Mouse (Mus musculus): ENCODE measurements around the gene Tmc6. TPM values are rescaled to one million over a fixed set of nuclear protein-coding genes. Genes with fewer than 3 reads are reported as not detected.
"Not testable (repeated sequence)": the region's sequence is repeated elsewhere in the genome, so short reads cannot be mapped to it uniquely, and the experiment has no call there.

Tmc6 gene
- polyA plus RNA-seq, 1 experiment from 2014 or later = 27.2 TPM

DNA sequence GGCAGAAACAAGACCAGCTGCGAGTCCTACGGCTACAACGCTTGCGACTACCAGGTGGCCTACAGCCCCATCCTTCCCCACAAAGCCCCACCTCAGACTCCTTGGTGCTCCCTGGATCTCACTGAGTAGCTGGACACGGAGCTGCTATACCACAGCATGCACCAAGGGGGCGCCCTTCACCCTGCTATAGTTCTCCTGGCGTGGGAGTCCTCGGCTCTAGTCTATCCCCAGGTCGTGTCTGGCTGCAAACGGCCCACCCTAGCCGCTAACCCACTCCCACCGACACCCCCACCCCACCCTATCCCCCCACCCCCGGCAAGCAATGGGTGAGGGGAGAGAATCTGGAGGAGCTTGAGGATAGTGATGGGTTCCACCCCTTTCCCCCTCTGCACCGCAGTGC is 8.3 kb upstream of the Tmc6 start:
- no peak overlapping the region for H3K27ac ChIP-seq (ENCODE audit: low read depth, low read length)

DNA sequence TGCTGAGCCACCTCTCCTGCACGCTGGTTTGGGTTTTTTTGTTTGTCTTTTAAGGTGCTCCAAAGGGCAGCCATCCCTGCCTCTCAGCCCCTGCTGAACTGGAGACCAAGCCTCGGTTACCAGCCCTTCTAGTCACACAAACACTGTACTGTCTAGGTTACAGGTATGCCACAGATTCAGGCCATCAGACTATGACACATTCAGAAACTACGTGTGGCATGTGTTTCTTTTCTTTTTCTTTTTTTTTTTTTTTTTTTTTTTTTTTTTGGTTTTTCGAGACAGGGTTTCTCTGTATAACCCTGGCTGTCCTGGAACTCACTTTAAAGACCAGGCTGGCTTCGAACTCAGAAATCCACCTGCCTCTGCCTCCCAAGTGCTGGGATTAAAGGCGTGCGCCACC is 6.5 kb upstream of the Tmc6 start:
- whole genome bisulfite sequencing = 81% methylated on average over 7 of the region's 7 CpGs
- H3K4me3 ChIP-seq (ENCODE audit: low read length); ATAC-seq (ENCODE audit: low FRiP score, low TSS enrichment); H3K27me3 ChIP-seq (ENCODE audit: control insufficient read depth, insufficient read depth, low read length); H3K9ac ChIP-seq (ENCODE audit: low read depth, low read length); H3K4me1 ChIP-seq (ENCODE audit: control insufficient read depth, insufficient read depth, low read length); H3K36me3 ChIP-seq (ENCODE audit: control insufficient read depth, insufficient read depth, low read length); H3K9me3 ChIP-seq (ENCODE audit: control insufficient read depth, low read length); H3K27ac ChIP-seq (ENCODE audit: low read depth, low read length); H3K4me2 ChIP-seq (replicated peaks; ENCODE audit: low read depth, low read length): not testable (repeated sequence)

More for the DNA sequence above, 8.3 kb upstream of the Tmc6 start:
- ATAC-seq (ENCODE audit: low FRiP score, low TSS enrichment) = peak; percentile 56
- no peaks in the 10 kb centered on the region for H3K9me3 ChIP-seq (ENCODE audit: control insufficient read depth, low read length)
- no peak overlapping the region for H3K9ac ChIP-seq (ENCODE audit: low read depth, low read length)
- no peaks in the 10 kb centered on the region for H3K4me1 ChIP-seq (ENCODE audit: control insufficient read depth, insufficient read depth, low read length)
- WGBS = 15% methylated on average over 14 of the region's 14 CpGs
- peak overlapping the region; percentile 38 for H3K4me2 ChIP-seq (replicated peaks; ENCODE audit: low read depth, low read length)
- peak overlapping the region; percentile 14; the same call in 1 of the 2 replicates for H3K4me3 ChIP-seq (ENCODE audit: low read length)
- no peaks in the 10 kb centered on the region for H3K27me3 ChIP-seq (ENCODE audit: control insufficient read depth, insufficient read depth, low read length)
- no peaks in the 10 kb centered on the region for H3K36me3 ChIP-seq (ENCODE audit: control insufficient read depth, insufficient read depth, low read length)

DNA sequence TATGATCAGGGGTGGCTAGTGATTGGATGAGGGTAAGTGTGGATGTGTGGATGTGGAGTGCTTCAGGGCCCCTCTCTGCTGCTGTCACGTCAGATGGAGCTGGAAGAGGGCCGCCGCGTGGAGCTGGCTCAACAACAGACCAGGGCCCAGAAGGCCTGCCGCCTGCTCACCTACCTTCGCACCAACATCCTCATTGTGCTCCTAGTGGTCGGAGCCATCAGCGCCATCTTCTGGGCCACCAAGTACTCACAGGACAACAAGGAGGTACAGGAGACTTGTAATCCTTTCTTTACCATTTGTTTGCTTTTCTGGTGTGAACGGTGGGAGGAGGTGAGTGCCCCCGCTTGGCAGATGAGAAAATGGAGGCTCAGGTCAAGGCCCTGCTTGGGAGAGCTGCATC is 4.3 kb upstream of the Tmc6 start:
- 4% methylated on average over 10 of the region's 10 CpGs for WGBS
- 0 out of 2 replicates have a peak, but pooled peaks have one; percentile 13 for ATAC-seq (ENCODE audit: low FRiP score, low TSS enrichment)
- H3K4me1 ChIP-seq (ENCODE audit: control insufficient read depth, insufficient read depth, low read length) = peaks cover 11% of the 10 kb centered on the region
- no peaks in the 10 kb centered on the region for H3K9me3 ChIP-seq (ENCODE audit: control insufficient read depth, low read length)
- no peak overlapping the region for H3K4me2 ChIP-seq (replicated peaks; ENCODE audit: low read depth, low read length)
- no peaks in the 10 kb centered on the region for H3K27me3 ChIP-seq (ENCODE audit: control insufficient read depth, insufficient read depth, low read length)
- no peaks in the 10 kb centered on the region for H3K36me3 ChIP-seq (ENCODE audit: control insufficient read depth, insufficient read depth, low read length)
- H3K9ac ChIP-seq (ENCODE audit: low read depth, low read length) = no peak overlapping the region
- no peak overlapping the region for H3K4me3 ChIP-seq (ENCODE audit: low read length)
- no peak overlapping the region for H3K27ac ChIP-seq (ENCODE audit: low read depth, low read length)

DNA sequence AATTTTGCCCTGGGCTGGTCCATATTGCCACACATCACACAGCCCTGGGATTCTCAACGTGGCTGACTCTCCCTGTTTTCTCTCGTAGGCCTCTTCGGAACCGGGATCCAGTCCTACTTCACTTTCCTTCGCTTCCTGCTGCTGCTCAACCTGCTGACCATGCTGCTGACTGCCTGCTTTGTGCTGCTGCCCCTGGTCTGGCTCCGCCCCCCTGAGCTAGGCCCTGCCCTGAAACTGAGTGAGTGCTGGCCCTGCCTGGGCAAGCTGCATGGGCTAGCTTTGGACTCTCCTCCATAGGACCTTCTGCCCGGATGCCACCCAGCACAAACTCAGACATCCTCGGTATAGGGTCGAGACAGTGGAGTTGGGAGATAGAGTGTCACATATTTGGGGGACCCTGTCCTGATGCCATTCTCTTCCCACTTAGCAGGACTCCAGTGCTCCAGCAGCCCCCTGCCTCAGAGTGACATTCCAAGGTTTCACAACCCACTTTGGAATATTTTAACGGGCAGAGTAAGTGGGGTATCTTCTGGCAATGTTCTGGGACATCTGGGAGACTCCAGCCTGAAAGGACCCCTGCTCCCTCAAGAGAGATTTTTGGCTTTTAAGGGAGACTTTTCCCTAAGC is 1.8 kb upstream of the Tmc6 start:
- H3K4me3 ChIP-seq (ENCODE audit: low read length) = peak overlapping the region; percentile 6; the same call in 1 of the 2 replicates
- H3K4me1 ChIP-seq (ENCODE audit: control insufficient read depth, insufficient read depth, low read length) = peaks cover 31% of the 10 kb centered on the region
- peak overlapping the region; percentile 14; the same call in 1 of the 2 replicates for H3K9ac ChIP-seq (ENCODE audit: low read depth, low read length)
- H3K27ac ChIP-seq (ENCODE audit: low read depth, low read length) = no peak overlapping the region
- no peaks in the 10 kb centered on the region for H3K36me3 ChIP-seq (ENCODE audit: control insufficient read depth, insufficient read depth, low read length)
- H3K27me3 ChIP-seq (ENCODE audit: control insufficient read depth, insufficient read depth, low read length) = no peaks in the 10 kb centered on the region
- no peak for ATAC-seq (ENCODE audit: low FRiP score, low TSS enrichment)
- H3K4me2 ChIP-seq (replicated peaks; ENCODE audit: low read depth, low read length) = peak overlapping the region; percentile 40
- H3K9me3 ChIP-seq (ENCODE audit: control insufficient read depth, low read length) = no peaks in the 10 kb centered on the region
- 38% methylated on average over 10 of the region's 10 CpGs for WGBS

DNA sequence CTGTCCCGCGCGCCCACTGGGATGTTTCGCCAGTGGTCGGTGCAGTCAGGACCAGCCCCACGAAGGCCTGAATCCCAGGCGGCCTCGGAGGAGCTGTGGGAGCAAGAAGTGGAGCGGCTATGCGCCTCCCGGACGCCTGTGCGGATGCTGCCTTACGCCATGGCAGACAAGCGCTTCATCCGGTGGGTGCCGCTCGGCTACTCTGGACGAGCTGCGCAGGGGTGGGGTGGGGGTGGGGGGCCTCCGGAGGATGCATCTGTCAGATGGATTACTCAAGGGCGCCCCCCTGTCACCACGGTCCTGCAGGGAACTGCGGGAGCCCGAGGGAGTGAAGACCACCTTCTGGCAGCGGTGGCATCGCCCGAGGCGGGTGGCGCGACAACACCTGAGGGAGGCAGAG is 1.1 kb upstream of the Tmc6 start:
- peak overlapping the region; percentile 67; the same call in 1 of the 2 replicates for H3K27ac ChIP-seq (ENCODE audit: low read depth, low read length)
- no peaks in the 10 kb centered on the region for H3K36me3 ChIP-seq (ENCODE audit: control insufficient read depth, insufficient read depth, low read length)
- peaks cover 38% of the 10 kb centered on the region for H3K4me1 ChIP-seq (ENCODE audit: control insufficient read depth, insufficient read depth, low read length)
- peak overlapping the region; percentile 6; the same call in 1 of the 2 replicates for H3K4me3 ChIP-seq (ENCODE audit: low read length)
- no peak for ATAC-seq (ENCODE audit: low FRiP score, low TSS enrichment)
- no peaks in the 10 kb centered on the region for H3K9me3 ChIP-seq (ENCODE audit: control insufficient read depth, low read length)
- WGBS = 4% methylated on average over 27 of the region's 31 CpGs
- no peaks in the 10 kb centered on the region for H3K27me3 ChIP-seq (ENCODE audit: control insufficient read depth, insufficient read depth, low read length)
- peak overlapping the region; percentile 40 for H3K4me2 ChIP-seq (replicated peaks; ENCODE audit: low read depth, low read length)
- H3K9ac ChIP-seq (ENCODE audit: low read depth, low read length) = peak overlapping the region; percentile 14

DNA sequence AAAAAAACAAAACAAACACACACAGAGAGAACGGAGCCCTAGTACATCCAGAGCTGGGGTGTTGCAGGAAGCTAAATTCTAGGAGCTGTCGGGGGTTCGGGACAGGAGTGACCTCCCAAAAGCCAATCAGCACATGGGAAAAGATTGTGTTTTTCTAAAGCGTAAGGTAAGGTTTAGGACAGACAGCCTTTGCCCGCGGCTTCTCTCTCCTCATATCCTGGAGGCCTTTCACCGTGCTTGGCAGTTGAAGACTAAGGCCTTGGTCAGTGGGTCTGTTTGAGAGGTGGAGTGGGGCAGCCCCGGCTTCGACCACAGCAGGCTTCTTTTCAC is 672 bp upstream of the Tmc6 start:
- H3K9ac ChIP-seq (ENCODE audit: low read depth, low read length) = peak overlapping the region; percentile 14; the same call in 1 of the 2 replicates
- peak overlapping the region; percentile 67; the same call in 1 of the 2 replicates for H3K27ac ChIP-seq (ENCODE audit: low read depth, low read length)
- H3K9me3 ChIP-seq (ENCODE audit: control insufficient read depth, low read length) = no peaks in the 10 kb centered on the region
- H3K4me2 ChIP-seq (replicated peaks; ENCODE audit: low read depth, low read length) = peak overlapping the region; percentile 40
- no peak for ATAC-seq (ENCODE audit: low FRiP score, low TSS enrichment)
- 48% methylated on average over 9 of the region's 9 CpGs for WGBS
- no peaks in the 10 kb centered on the region for H3K27me3 ChIP-seq (ENCODE audit: control insufficient read depth, insufficient read depth, low read length)
- peaks cover 39% of the 10 kb centered on the region for H3K4me1 ChIP-seq (ENCODE audit: control insufficient read depth, insufficient read depth, low read length)
- peak overlapping the region; percentile 6; the same call in 1 of the 2 replicates for H3K4me3 ChIP-seq (ENCODE audit: low read length)
- H3K36me3 ChIP-seq (ENCODE audit: control insufficient read depth, insufficient read depth, low read length) = no peaks in the 10 kb centered on the region; the same call in 1 of the 2 replicates

DNA sequence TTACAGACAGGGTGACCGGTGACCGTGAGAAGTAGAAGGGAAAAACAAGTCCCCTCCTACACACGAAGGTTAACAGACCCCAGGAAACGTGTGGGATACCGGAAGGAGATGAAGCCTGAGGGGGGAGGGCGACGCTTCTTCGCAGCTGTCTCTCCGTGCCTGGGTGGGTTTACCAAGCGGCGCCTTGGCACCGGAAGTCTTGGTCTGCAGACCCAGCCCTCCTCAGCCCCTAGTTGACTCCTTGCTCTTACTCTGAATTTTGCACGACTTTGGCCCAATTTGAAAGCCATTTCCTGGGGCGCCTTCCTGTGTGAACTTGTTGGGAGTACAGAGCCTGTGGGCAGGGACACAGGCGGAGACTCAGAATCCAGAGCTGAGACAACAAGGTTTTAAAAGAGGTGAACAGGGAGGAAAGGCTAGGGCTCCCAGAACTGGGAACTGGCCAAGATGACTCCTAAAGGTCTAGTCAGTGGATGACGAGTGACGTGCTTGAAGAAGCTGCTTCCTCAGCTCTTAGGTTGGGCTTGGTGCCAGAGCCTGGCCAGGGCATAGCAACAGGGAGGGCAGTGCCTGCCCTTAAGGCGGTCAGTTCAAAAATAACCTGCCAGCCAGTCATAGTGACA is 688 bp downstream of the Tmc6 start:
- no peaks in the 10 kb centered on the region for H3K9me3 ChIP-seq (ENCODE audit: control insufficient read depth, low read length)
- peaks cover 5% of the 10 kb centered on the region; the same call in 1 of the 2 replicates for H3K36me3 ChIP-seq (ENCODE audit: control insufficient read depth, insufficient read depth, low read length)
- peak overlapping the region; percentile 28; the same call in 1 of the 2 replicates for H3K9ac ChIP-seq (ENCODE audit: low read depth, low read length)
- H3K27me3 ChIP-seq (ENCODE audit: control insufficient read depth, insufficient read depth, low read length) = no peaks in the 10 kb centered on the region
- peaks cover 39% of the 10 kb centered on the region for H3K4me1 ChIP-seq (ENCODE audit: control insufficient read depth, insufficient read depth, low read length)
- peak overlapping the region; percentile 86 for H3K27ac ChIP-seq (ENCODE audit: low read depth, low read length)
- no peak for ATAC-seq (ENCODE audit: low FRiP score, low TSS enrichment)
- peak overlapping the region; percentile 59 for H3K4me3 ChIP-seq (ENCODE audit: low read length)
- H3K4me2 ChIP-seq (replicated peaks; ENCODE audit: low read depth, low read length) = peak overlapping the region; percentile 98
- WGBS = 13% methylated on average over 18 of the region's 18 CpGs

DNA sequence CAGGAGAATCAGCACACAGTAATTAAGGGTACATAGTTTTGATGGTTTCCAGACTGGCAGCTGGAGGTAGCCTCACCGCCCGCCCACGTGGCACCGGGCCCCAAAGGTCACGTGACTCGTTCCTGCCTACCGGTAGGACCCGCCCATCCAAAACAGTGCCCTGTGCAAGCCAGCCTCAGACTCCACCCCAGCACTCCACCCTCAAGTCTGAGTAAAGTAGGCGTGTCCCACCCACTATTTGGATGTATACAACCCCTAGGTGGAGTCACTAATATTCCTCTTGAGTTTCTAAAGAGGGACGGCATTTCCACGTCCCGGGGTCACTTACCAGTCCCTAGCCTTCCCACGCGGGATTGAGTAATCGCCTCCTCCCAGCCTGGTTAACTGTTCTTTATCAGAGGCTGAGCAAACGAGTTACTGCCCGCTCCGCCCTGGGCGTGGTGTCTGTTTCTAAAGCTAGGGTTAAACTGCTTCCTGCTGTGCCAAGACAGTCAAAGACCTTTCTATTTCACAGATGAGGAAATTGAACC is 1.4 kb downstream of the Tmc6 start:
- Histone ChIP-seq H3K9ac (ENCODE audit: low read depth, low read length) (peak overlapping the region; percentile 75), H3K4me2 (replicated peaks; ENCODE audit: low read depth, low read length) (peak overlapping the region; percentile 98), H3K36me3 (ENCODE audit: control insufficient read depth, insufficient read depth, low read length) (peaks cover 9% of the 10 kb centered on the region; the same call in 1 of the 2 replicates), H3K4me3 (ENCODE audit: low read length) (peak overlapping the region; percentile 59), H3K9me3 (ENCODE audit: control insufficient read depth, low read length) (no peaks in the 10 kb centered on the region), H3K27me3 (ENCODE audit: control insufficient read depth, insufficient read depth, low read length) (no peaks in the 10 kb centered on the region), H3K4me1 (ENCODE audit: control insufficient read depth, insufficient read depth, low read length) (peaks cover 39% of the 10 kb centered on the region), H3K27ac (ENCODE audit: low read depth, low read length) (peak overlapping the region; percentile 94)
- ATAC-seq (ENCODE audit: low FRiP score, low TSS enrichment) = peak; percentile 73
- WGBS = under 1% methylated on average over 19 of the region's 19 CpGs

DNA sequence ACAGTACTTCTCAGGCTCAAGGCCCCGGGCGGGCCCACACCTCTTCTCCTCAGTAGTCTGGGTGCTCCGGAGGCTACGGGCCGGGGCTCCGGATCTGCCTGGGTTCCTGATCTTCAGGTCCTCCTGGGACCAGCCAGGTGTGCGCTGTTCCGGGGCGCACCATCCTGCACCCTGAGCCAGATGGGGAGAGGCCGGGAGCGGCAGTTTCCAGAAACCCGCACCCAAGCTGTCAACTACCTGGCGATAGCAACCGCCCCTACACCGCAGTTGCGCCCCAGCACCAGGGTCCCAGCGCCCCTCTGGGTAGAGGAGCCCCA is 1.8 kb downstream of the Tmc6 start:
- under 1% methylated on average over 17 of the region's 17 CpGs for WGBS
- peaks cover 39% of the 10 kb centered on the region for H3K4me1 ChIP-seq (ENCODE audit: control insufficient read depth, insufficient read depth, low read length)

More for the DNA sequence above, 1.8 kb downstream of the Tmc6 start:
- H3K9ac ChIP-seq (ENCODE audit: low read depth, low read length) = peak overlapping the region; percentile 75
- peak overlapping the region; percentile 94 for H3K27ac ChIP-seq (ENCODE audit: low read depth, low read length)
- H3K9me3 ChIP-seq (ENCODE audit: control insufficient read depth, low read length) = no peaks in the 10 kb centered on the region
- peak overlapping the region; percentile 59 for H3K4me3 ChIP-seq (ENCODE audit: low read length)
- no peaks in the 10 kb centered on the region for H3K27me3 ChIP-seq (ENCODE audit: control insufficient read depth, insufficient read depth, low read length)
- peak overlapping the region; percentile 98 for H3K4me2 ChIP-seq (replicated peaks; ENCODE audit: low read depth, low read length)
- H3K36me3 ChIP-seq (ENCODE audit: control insufficient read depth, insufficient read depth, low read length) = peaks cover 10% of the 10 kb centered on the region; the same call in 1 of the 2 replicates
- ATAC-seq (ENCODE audit: low FRiP score, low TSS enrichment) = no peak; the same call in 1 of the 2 replicates
